Mouse (Mus musculus) liver, adult 2 months (tissue): ENCODE data around the gene Tcte1. TPM values are rescaled to one million over a fixed set of nuclear protein-coding genes. Genes with fewer than 3 reads are reported as not detected.

Experiments
- DNase-seq: peaks from one replicate; pipeline ENCODE4 v3.0.0-alpha.2; 2011; ENCODE audit warnings: low read depth, low spot score; ENCODE audit errors: extremely low read depth
- H3K27ac ChIP-seq: fragments of 200-500 bp; replicated peaks from 2 replicates; pipeline ENCODE4 v1.5.1; 2012; ENCODE audit warnings: low read depth, mild to moderate bottlenecking, control low read depth, inconsistent platforms, low read length; ENCODE audit not compliant: insufficient read depth
- H3K27me3 ChIP-seq: fragments of 200-500 bp; 2 replicates; pipeline ENCODE4 v1.6.1; 2012; ENCODE audit warnings: mild to moderate bottlenecking, moderate library complexity, low read length, inconsistent platforms; ENCODE audit not compliant: control insufficient read depth, insufficient read depth
- H3K36me3 ChIP-seq: fragments of 200-500 bp; 2 replicates; pipeline ENCODE4 v1.6.1; 2012; ENCODE audit warnings: low read length, inconsistent platforms; ENCODE audit not compliant: control insufficient read depth, insufficient read depth
- H3K4me1 ChIP-seq: fragments of 200-500 bp; 2 replicates; pipeline ENCODE4 v1.6.1; 2011; ENCODE audit warnings: low read length; ENCODE audit not compliant: control insufficient read depth, insufficient read depth
- H3K4me3 ChIP-seq: fragments of 200-500 bp; 2 replicates; pipeline ENCODE4 v1.5.1; 2011; ENCODE audit warnings: low read depth, mild to moderate bottlenecking, control low read depth, low read length, moderate library complexity; ENCODE audit not compliant: insufficient read depth
- H3K79me2 ChIP-seq: fragments of 200-500 bp; 2 replicates; pipeline ENCODE4 v1.6.1; 2012; ENCODE audit warnings: inconsistent platforms, mild to moderate bottlenecking, low read length, moderate library complexity; ENCODE audit not compliant: control insufficient read depth, insufficient read depth
- H3K9ac ChIP-seq: fragments of 200-500 bp; 2 replicates; pipeline ENCODE4 v1.6.1; 2012; ENCODE audit warnings: low read depth, mild to moderate bottlenecking, control low read depth, inconsistent platforms, low read length
- CTCF ChIP-seq: fragments of 200-500 bp; IDR thresholded peaks from 2 replicates; pipeline ENCODE4 v1.5.1; 2011; ENCODE audit warnings: low read depth, low read length, control low read depth
- POLR2A ChIP-seq: fragments of 200-500 bp; IDR thresholded peaks from 2 replicates; pipeline ENCODE4 v1.6.1; 2011; ENCODE audit warnings: low read length, control low read depth; ENCODE audit not compliant: insufficient read depth; ENCODE audit errors: extremely low read depth
- WGBS: fragments of 180-500 bp; shearing (Covaris S2); methylation state at CpG from one replicate; pipeline ENCODE4 v1.1.7; 2018; 5-methylcytosine and 5-hydroxymethylcytosine counted together
- polyA plus RNA-seq: library from polyadenylated mRNA; depleted of rRNA; stranded (reverse); fragments of >200 nt; gene quantifications from 2 replicates; pipeline ENCODE4 v1.2.3, GENCODE M21; 2012
- total RNA-seq: library from RNA; depleted of rRNA; stranded (reverse); fragments of >200 nt; gene quantifications from 2 replicates; pipeline ENCODE4 v1.2.3, GENCODE M21; 2014

Gene Tcte1
- total and polyA plus RNA-seq, 2 experiments, result not detected

DNA sequence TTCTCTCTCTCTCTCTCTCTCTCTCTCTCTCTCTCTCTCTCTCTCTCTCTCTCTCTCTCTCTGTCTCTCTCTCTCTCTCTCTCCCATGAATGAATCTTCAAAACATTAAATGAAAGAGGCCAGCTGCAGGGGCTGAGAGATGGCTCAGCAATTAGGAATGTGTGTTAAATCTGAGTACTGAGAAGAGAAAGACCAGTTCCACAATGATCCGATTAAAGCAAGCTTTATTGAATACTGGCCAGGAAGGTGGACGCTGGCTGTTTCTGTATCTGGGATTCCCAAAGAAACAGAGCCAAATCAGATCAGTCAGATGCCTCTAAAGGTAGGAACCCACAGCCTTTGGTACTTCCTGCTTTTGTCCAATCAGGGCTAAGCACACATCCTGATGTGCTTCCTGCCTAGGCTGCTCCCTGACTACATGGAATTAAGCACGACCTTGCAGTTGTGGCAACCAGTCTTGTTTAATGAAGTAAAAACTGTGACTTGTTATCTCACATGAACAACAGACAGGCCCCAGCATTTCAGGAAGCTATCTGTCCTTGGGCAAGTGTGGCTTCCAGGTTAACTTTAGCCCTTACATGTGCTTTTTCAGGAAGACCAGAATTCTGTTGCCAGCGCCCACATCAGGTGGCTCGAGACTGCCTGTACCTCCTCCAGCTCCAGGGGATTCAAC, 19.8 kb upstream of the Tcte1 start:
- no peak for TF ChIP-seq CTCF
- no peak for TF ChIP-seq POLR2A
- 46% methylated on average over 5 of the region's 5 CpGs for whole genome bisulfite sequencing
- no peak overlapping the region for H3K9ac ChIP-seq
- no peaks in the 10 kb centered on the region for H3K27me3 ChIP-seq
- peaks cover 5% of the 10 kb centered on the region; the same call in 1 of the 2 replicates for H3K4me1 ChIP-seq
- H3K4me3 ChIP-seq, result no peak overlapping the region
- H3K79me2 ChIP-seq, result no peaks in the 10 kb centered on the region
- H3K36me3 ChIP-seq, result no peaks in the 10 kb centered on the region
- H3K27ac ChIP-seq, result no peak overlapping the region
- DNase-seq, result no peak

DNA sequence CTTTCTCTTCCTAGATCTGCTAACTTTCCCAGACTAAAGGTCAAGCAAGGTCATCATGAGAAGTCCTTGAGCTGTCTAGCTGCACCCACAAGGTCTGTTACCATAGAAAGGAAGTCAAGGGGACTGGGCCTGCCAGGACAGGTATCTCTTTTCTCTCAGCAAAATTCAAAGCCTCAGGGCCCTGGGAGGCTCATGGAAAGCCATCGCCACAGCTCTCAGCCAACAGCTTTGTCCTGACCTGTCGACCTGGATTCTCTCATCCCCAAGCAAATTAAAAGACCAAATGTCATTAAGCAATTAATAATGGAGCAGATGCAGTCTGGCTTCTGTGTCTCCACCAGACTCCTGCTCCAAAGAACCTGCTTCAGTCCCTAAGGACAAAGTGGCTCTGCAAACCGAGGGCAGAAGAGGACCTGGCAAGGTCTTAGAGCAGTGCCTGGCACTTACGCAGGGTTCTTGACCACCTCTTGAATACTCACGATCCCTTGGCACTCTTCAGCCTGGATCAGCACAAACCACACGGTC, 17.2 kb upstream of the Tcte1 start:
- Histone ChIP-seq H3K9ac (no peak overlapping the region), H3K27me3 (no peaks in the 10 kb centered on the region), H3K36me3 (no peaks in the 10 kb centered on the region; the same call in 1 of the 2 replicates), H3K4me3 (no peak overlapping the region), H3K79me2 (no peaks in the 10 kb centered on the region), H3K4me1 (peaks cover 5% of the 10 kb centered on the region; the same call in 1 of the 2 replicates), H3K27ac (no peak overlapping the region)
- no peak for DNase-seq
- TF ChIP-seq POLR2A (no peak), CTCF (no peak)
- WGBS, result 73% methylated on average over 6 of the region's 6 CpGs

DNA sequence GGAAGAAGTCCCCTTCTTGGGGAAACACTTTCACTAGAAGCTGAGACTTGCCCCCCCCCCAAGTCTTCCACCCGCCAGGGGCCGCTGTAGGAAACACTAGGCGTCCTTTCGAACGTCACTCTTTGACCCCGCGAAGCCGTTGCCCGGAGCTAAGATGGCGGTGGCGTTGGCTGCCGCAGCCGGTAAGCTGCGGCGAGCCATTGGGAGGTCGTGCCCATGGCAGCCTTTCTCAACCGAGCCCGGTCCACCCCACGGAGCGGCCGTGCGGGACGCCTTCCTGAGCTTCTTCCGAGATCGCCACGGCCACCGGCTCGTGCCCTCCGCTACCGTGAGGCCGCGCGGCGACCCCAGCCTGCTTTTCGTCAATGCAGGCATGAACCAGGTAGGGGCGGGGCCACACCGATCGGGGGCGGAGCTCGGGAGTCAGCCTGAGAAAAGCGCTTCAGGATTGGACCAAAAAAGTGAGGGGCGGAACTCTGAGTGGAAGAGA, 16.5 kb upstream of the Tcte1 start, which contains the start of gene Aars2:
Gene Aars2, plus strand, starts transcription at position 142 of the 490 bp plus-strand sequence.
- under 1% methylated on average over 42 of the region's 42 CpGs for WGBS
- H3K36me3 ChIP-seq, result no peaks in the 10 kb centered on the region; the same call in 1 of the 2 replicates
- TF ChIP-seq POLR2A (peak; percentile 67; the same call in 1 of the 2 replicates), CTCF (peak; percentile 75)
- no peaks in the 10 kb centered on the region for H3K27me3 ChIP-seq
- no peaks in the 10 kb centered on the region for H3K79me2 ChIP-seq
- H3K9ac ChIP-seq, result peak within 1 kb of the TSS; percentile 91
- peaks cover 5% of the 10 kb centered on the region; the same call in 1 of the 2 replicates for H3K4me1 ChIP-seq
- peak within 1 kb of the TSS; percentile 84 for H3K27ac ChIP-seq
- DNase-seq, result peak; percentile 76
- peak within 1 kb of the TSS; percentile 87 for H3K4me3 ChIP-seq

DNA sequence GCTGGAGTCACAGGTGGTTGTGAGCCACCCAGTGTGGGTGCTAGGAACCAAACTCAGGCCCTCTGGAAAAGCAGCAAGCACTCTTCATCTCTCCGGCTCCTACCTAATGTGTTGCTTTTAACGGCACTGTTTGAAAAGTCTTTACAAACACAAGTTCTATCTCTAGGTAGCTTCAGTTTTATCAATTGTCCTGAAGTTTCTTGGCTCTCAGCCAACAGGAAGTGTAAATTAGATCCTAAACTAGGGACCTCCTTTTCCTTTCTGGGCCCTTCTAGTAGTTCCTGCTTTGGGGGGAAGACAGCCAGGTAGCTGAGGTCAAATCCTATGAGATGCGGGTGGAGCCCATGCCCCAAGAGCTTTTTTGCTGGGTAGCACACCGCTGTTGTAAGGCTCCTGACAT, 12.4 kb upstream of the Tcte1 start:
- Histone ChIP-seq H3K36me3 (no peaks in the 10 kb centered on the region; the same call in 1 of the 2 replicates), H3K9ac (no peak overlapping the region), H3K4me3 (no peak overlapping the region), H3K27ac (no peak overlapping the region), H3K27me3 (no peaks in the 10 kb centered on the region), H3K79me2 (no peaks in the 10 kb centered on the region), H3K4me1 (peaks cover 8% of the 10 kb centered on the region)
- TF ChIP-seq CTCF (no peak), POLR2A (no peak)
- no peak for DNase-seq
- 87% methylated on average over 4 of the region's 4 CpGs for WGBS

DNA sequence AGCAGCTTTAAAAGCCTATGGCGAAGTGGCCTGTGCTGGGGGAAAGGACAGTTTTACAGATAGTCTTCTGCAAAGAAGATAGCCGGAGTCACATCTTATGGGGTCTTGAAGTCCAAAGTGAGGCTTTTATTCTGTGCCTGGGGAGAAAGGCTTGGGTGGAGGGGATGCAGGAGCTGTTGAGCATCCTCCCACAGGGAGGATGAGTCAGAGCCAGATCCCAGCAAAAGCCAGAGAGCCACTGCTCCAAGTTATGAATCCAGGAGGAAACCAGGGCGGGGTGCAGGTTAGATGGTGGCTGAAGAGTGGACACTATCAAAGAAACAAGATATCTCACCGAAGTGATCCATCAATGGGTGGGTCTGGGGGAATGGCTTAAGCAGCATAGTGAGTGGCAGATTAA, 11.5 kb upstream of the Tcte1 start:
- DNase-seq, result no peak
- Histone ChIP-seq H3K4me3 (no peak overlapping the region), H3K27me3 (no peaks in the 10 kb centered on the region), H3K9ac (no peak overlapping the region), H3K36me3 (no peaks in the 10 kb centered on the region; the same call in 1 of the 2 replicates), H3K79me2 (no peaks in the 10 kb centered on the region), H3K27ac (no peak overlapping the region), H3K4me1 (peaks cover 5% of the 10 kb centered on the region)
- TF ChIP-seq POLR2A (no peak), CTCF (no peak)
- WGBS, result 94% methylated on average over 4 of the region's 4 CpGs

DNA sequence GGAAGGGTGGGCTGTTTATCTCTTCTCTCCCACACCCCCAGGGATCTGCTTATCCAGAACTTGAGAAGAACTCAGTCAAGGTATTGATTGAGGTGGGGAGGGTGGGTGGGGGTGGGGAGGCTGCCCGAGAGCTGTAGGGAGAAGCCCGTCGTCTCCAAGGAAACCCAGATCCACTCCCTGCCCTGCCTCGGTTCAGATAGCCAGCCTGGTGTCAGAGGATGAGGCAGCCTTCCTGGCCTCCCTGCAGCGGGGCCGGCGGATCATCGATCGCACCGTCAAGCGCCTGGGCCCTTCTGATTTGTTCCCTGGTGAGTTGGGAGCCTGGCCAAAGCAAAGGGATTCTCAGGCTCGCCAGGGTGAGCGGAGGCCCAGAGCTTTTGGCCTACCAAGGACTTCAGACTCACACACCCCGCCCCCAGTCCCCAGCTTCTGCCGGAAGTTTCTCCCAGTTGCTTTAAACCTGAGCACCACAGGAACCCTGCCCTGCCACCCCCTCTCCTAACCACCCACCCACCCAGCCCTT, 8.0 kb upstream of the Tcte1 start:
- Histone ChIP-seq H3K27me3 (no peaks in the 10 kb centered on the region), H3K27ac (no peak overlapping the region), H3K79me2 (no peaks in the 10 kb centered on the region), H3K9ac (no peak overlapping the region), H3K4me3 (no peak overlapping the region), H3K36me3 (no peaks in the 10 kb centered on the region), H3K4me1 (peaks cover 3% of the 10 kb centered on the region)
- peak; percentile 88 for DNase-seq
- TF ChIP-seq CTCF (no peak), POLR2A (no peak)
- 19% methylated on average over 15 of the region's 15 CpGs for WGBS
